Mouse (Mus musculus) thymus, postnatal 25 days (tissue): ENCODE measurements at regions not wholly inside any gene's neighbourhood (a gene's known extent, or its start where the extent isn't known, plus 50 kb on each side); places are given as distances from the start of the nearest gene placed in this dataset.
"Not testable (repeated sequence)": the region's sequence is repeated elsewhere in the genome, so short reads cannot be mapped to it uniquely, and the experiment has no call there.

ENCODE experiments used
- DNase-seq: peaks from one replicate; pipeline ENCODE4 v3.0.0; 2022

- DNase-seq, result no peak
Measured at GRCm38 (mm10) chr14:76744674-76745433, 188.2 kb upstream of the Serp2 start.

GRCm38 (mm10) chr14:76742297-76742696 is 185.6 kb upstream of the Serp2 start:
- DNase-seq, result no peak

GRCm38 (mm10) chr14:76739836-76740597 is 183.3 kb upstream of the Serp2 start:
- peak; percentile 48 for DNase-seq

- DNase-seq, result no peak
Measured at GRCm38 (mm10) chr14:76735997-76736396, 179.3 kb upstream of the Serp2 start.

- no peak for DNase-seq
Measured at GRCm38 (mm10) chr14:76735107-76735506, 178.4 kb upstream of the Serp2 start.

GRCm38 (mm10) chr14:76733258-76733823 is 176.7 kb upstream of the Serp2 start:
- DNase-seq, result no peak

- no peak for DNase-seq
Measured at GRCm38 (mm10) chr14:76731096-76731986, 174.7 kb upstream of the Serp2 start.

GRCm38 (mm10) chr14:76725844-76726243 is 169.2 kb upstream of the Serp2 start:
- no peak for DNase-seq

- not testable (repeated sequence) for DNase-seq
Measured at GRCm38 (mm10) chr14:76725231-76725630, 168.5 kb upstream of the Serp2 start.

- no peak for DNase-seq
Measured at GRCm38 (mm10) chr14:76724826-76725225, 168.1 kb upstream of the Serp2 start.

GRCm38 (mm10) chr14:76724395-76724794 is 167.7 kb upstream of the Serp2 start:
- no peak for DNase-seq

GRCm38 (mm10) chr14:76723551-76723950 is 166.9 kb upstream of the Serp2 start:
- DNase-seq, result no peak

GRCm38 (mm10) chr14:76722297-76722696 is 165.6 kb upstream of the Serp2 start:
- DNase-seq, result no peak

GRCm38 (mm10) chr14:76721751-76722150 is 165.1 kb upstream of the Serp2 start:
- DNase-seq, result no peak

GRCm38 (mm10) chr14:76717081-76717480 is 160.4 kb upstream of the Serp2 start:
- no peak for DNase-seq

- no peak for DNase-seq
Measured at GRCm38 (mm10) chr14:76714727-76715126, 158.0 kb upstream of the Serp2 start.

- DNase-seq, result no peak
Measured at GRCm38 (mm10) chr14:76713946-76714345, 157.3 kb upstream of the Serp2 start.

GRCm38 (mm10) chr14:76708728-76709127 is 152.0 kb upstream of the Serp2 start:
- no peak for DNase-seq

- DNase-seq, result no peak
Measured at GRCm38 (mm10) chr14:76703373-76703764, 146.7 kb upstream of the Serp2 start.

- no peak for DNase-seq
Measured at GRCm38 (mm10) chr14:76702709-76703372, 146.2 kb upstream of the Serp2 start.

GRCm38 (mm10) chr14:76701911-76702708 is 145.4 kb upstream of the Serp2 start:
- DNase-seq, result peak; percentile 9
